Mouse (Mus musculus): ENCODE measurements around the gene Klhl8.

Klhl8 gene

DNA sequence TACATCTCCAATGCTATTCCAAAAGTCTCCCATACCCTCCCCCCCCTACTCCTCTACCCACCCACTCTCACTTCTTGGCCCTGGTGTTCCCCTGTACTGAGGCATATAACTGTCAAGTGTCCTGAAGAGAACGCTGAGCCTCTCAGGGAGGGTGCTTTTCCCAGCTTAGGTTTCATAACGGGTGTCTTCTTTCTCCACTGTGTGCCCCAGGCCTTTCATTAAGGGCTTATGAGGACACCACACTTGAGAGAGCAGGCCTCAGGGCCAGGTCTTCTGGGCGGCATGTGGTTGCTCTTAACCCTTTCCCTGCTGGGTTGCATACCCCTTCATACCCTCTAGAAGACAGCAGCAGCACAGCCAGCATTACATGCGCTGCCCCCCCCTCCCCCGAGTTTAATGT, 64.5 kb downstream of the Klhl8 start:
- no peak for DNase-seq (ENCODE audit: low spot score in 2 of 2)

DNA sequence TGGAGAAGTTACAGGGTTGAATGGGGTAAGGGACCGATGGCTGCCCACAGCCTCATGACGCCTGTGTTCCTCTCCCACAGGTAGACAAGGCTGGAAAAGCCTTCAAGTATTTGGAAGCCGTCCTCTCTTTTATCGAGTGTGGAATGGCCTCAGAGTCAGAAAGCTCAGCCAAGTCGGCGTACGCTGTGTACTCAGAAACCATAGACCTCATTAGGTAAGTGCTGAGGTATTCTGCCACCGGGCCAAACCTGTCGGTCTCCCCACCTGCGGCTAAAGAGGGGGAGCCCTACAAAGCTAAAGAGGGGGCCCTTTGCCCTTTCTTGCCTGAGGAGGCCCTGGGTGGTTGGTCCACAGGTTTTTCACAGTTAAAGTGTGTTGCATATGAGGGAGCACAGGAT, 64.9 kb downstream of the Klhl8 start:
- DNase-seq (ENCODE audit: low spot score in 2 of 2) = no peak

DNA sequence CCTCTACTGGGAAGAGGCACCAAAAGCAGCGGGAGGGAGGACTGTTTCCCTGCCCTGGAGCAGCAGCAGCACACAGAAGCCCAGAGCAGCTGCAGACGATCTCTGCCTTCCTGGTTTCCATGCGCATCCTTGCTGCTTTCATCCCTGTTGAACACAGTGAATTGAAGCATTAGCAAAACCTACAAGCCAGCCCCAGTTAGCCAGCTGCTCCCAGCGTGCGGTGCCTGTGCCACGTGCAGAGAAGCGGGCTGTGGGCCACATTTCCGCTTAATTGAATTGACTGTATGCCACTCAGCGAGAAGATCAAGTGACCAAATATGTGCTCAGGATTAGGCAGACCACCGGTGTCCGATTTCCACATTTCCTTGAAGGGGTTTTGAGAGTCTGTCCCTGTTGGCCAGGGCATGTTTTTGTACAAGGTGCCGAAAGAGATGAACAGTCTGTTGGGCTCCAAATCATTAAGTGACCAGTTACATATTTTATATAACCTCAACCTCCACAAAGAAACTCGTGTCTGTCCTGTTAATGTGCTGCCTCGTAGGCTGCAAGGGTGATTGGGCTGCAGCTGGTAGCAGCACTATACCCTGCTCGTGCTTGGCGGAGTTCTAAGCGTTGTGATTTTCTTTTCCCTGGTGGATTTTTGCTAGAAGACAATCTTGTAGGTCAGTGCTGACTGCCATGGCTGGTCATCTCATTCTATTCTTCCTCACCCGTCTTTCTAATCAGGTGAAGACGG, 65.5 kb downstream of the Klhl8 start:
- no peak for DNase-seq (ENCODE audit: low spot score in 2 of 2)

DNA sequence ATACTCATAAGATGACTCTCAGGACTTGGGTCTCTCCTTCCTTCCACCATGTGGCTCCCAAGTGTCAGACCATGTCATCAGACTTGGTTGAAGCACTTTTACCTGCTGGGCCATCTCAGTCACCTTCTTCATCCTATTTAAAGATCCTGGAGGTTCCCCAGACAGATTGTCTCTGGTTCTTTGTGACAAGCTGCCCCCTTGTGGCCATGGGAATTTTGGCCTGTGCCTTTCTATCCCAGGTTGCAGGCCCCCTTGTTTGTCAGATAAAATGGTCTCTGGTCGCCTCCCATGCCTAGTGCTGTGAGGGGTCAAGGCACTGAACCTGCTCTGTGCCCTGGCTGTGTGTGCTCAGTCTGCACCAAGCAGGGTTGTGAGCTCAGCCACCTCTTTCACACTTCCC, 67.1 kb downstream of the Klhl8 start:
- DNase-seq (ENCODE audit: low spot score in 2 of 2) = peak in 1 of 2 experiments; percentile 32

DNA sequence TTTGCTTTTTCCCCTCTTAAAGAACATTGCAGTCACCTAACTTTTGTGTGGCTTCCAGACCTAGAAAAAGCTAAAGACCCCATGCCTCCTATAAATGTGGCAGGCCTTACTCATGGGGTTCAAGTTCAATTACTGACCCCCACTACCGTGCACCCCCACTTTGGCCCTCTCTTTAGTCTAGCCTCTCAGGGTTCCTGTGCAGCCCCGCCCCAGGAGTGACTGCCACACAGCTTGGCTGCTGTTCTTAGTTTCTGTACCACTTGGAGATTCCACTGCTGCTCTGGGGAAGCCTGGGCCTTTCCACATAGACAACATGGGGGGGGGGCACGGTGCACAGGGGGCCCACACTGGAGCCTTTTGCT, 71.8 kb downstream of the Klhl8 start:
- DNase-seq (ENCODE audit: low spot score in 2 of 2) = no peak

DNA sequence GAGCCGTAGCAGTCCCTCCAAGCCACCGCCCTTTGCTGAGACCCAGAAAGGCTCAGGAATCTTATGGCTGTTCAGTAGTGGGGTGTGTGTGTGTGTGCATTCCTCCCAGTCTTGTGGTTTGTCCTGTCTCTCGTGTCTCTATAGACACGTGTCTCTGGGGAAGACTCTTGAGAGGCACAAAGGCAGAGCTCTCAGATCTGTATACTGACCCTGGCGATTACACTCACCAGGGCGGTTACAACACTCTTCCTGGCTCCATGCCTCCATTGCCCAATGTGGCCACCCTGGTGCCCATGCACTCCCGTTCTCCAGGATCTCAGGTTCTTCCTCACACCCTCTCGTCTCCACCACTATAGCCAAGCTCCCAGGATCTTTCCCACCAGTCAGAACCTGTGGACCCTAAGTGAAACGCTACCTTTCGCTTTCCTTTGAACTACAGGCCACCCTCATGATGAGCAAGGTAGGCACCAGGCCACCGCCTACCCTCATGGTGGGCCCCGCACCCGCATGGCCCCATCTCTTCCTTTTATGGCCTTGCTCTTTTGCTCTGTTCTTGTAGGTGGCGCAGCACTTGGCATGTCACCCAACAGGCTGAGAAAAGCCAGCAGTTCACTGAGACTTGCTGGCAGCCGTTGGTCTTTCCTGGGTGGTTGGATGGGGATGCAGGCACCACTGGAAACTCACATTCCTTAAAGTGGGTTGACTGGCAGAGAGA, 72.4 kb downstream of the Klhl8 start:
- DNase-seq (ENCODE audit: low spot score in 2 of 2) = no peak

DNA sequence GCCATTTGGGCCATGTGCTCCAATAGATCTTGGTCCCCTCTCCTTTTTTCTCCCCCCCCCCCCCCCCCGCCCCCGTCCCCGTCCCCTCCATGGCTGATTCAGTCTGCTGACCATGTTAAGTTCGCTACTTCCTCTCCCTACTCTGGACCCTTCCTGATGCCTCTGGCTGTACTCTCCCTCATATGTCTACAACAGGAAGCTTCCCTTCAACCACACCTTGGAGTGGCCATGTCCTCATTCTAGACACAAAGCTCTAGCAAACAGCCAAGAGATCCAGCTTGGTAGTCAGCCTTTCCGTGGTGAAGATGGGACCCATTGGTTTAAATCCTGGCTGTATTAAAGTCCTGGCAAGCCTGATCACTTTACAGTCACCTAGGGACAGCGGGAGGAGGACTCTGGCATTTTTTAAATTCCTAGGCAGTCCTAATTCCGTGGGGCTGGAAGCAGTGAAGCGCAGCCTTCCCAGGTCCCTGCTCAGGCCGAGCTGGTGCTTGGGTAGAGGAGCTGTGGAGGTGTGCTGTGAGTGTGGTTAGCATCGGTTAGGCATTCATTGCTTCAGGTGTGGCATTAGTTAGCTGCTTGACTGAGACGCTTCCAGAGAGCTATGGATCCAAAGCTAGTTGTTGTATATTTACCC, 74.8 kb downstream of the Klhl8 start:
- no peak for DNase-seq (ENCODE audit: low spot score in 2 of 2)

DNA sequence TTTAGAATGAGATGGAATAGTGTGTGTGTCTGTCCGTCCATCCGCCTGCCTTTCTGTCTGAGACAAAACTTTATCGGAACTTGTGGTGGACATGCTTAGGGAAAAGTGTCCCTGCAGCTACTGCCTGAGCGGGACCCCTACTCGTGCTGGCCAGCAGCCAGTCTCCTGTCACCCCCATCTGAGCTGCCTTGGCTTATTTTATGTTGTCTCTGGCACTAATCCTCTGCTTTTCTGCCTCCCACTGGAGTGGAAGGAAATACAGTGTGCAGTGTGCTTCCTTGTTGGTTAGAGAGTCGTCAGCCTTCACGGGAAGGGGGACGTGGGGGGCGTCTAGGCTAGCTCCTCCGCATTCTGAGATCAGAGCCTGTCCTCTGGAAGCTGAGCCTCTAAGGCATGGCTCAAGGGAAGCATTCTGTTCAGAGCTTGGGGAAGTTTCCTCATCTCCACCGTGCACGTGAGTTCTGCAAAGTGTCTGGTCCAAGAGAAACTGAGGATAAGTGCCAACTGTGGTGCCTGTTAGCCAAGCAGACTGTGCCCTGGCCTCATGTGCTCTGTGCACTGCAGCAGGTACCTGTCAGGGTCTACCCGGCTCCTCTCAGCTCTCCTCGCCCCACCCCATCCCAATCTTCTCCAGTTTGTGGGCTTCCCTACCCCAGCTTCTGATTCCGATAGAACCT, 75.5 kb downstream of the Klhl8 start:
- DNase-seq (ENCODE audit: low spot score in 2 of 2) = no peak

DNA sequence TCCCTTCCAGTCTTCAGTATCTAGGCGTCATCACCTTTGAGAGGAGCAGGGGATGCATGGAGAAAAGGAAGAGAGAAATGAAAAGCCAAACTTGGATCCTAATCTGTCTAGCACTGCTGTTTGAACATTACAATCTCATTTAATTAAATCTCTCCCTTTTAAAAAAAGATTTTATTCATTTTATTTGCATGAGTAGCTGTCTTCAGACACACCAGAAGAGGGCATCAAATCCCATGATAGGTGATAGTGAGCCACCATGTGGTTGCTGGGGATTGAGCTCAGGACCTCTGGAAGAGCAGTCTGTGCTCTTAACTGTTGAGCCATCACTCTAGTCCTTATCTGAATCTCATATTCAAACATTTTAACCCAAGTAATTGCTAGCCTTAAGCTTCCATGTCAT, 80.2 kb downstream of the Klhl8 start:
- no peak for DNase-seq (ENCODE audit: low spot score in 2 of 2)

DNA sequence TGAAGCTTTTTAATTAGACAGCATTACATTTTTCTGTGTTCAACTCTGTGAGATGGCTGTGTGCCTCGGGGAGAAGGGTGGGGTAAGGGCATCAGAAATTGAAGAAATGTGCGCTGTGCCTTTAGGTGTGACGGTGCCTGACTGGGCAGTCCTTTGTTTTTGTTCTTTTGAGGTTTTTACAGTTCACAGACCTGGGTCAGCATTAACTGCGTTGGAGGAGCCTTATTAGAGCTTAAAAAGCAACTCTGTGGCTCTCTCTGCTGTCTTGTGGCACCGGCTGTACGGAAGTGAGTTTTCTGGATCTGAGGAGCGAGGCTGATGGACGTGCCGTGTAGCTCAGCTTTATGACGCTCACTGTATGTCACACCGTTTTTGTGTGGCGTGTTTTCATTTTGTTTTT, 81.9 kb downstream of the Klhl8 start:
- no peak for DNase-seq (ENCODE audit: low spot score in 2 of 2)

DNA sequence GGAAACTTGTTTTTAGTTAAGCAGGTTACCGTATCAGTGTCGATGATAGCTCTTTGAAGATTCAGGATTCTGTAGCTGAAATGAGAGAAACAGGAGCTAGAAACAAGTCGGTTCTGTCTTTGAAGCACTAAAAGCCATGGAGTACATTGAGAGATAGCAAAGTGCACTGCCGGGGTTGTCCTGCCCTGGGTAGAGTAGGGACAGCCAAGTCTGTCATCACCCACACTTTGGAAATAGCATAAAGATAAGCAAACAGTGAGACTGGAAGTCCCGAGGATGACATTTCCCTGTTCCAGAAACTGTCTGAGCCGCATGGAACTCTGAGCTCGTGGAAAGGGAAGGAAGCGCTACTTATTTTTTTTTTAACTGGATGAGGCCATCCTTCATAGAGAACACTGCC, 82.3 kb downstream of the Klhl8 start:
- DNase-seq (ENCODE audit: low spot score in 2 of 2) = no peak

DNA sequence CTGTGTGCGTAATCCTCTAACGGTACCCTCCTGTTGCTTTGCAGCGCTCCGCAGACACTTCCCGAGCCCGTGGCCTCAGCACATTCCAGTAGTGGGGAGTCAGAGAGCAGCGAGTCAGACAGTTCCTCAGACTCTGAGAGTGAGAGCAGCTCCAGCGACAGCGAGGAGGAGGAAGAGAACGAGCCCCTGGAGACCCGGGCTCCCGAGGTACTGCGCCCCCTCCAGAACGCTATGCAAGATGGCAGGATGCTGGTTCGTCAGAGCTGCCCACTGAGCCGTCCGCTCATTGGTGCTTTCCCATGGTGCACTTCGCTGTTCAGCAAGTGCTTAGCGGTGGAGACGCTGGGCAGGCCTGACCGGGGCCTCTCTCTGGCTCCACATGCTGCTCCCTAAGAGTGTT, 82.8 kb downstream of the Klhl8 start:
- DNase-seq (ENCODE audit: low spot score in 2 of 2) = no peak

DNA sequence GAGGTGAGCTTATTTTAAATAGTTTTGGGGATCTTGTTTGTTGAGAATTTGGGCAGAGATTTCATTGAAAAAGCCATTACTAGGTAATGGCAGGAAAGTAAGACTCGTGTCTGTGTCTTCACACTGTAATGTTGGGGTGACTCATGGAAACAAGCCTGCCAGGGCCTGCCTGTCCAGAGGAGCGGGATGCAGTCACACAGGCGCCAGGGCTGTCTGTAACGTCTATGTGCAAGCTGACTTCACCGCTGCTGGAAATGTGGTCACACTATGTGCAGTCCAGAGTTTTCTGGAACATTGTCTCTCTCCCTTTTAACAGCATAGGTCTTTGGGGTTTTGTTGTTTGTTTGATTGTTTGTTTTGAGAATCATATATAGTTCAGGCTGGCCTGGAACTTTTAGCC, 88.1 kb downstream of the Klhl8 start:
- DNase-seq (ENCODE audit: low spot score in 2 of 2) = no peak

DNA sequence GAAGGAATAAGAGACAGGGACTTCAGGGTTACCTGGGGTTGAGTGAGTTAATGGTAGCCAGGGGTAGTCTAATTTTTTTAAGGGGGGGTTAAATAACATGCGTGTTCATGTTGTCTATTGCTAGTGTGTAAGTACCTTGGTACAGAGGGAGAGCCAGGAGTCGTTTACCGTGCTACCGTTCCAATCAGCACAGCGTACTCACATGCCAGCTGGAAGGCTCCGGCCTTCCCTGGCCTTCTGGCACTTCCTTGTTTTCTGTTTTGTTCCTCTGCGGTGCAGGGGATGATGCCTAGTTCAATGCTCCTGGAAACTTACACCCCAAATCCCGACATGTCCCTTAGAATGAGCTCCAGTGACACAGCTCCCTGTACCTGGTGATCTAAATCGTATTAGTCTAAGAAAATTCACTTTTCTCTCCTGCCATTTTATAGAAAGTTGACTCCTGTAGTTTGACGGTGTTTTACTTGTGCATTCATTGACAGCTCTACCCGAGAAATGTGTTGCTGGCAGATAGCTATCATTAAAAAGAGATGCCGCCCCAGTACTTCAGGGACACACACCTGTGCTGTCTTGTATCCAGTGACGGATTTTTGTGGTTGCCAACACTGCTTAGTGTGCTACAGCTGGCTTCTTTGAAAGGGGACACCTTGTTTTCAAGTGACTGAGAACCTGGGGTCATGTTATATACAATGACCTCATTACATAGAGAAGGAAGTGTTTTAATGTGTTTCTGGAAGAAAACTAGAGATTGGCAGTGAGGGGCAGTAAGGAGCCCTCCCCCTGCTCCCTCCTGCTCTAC, 89.4 kb downstream of the Klhl8 start:
- DNase-seq (ENCODE audit: low spot score in 2 of 2) = no peak

DNA sequence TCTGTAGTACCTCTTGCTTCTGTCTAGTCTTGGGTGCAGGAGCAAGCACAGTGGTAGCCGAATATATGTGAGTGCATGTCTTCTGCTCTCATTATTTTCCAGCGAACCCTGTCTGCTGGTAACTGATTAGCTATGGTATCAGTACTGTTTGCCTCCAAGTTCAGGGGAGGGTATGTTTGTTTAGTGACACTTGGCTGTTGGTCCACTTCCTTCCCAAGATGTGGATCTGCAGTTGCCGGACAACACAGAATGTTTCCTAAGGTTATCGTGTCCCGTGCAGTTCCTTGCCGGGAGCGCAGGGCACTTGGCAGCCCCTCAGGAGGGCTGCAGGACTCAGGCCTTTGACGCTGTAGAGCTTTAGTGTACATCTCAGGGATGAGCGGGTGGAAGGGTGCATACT, 90.0 kb downstream of the Klhl8 start:
- no peak for DNase-seq (ENCODE audit: low spot score in 2 of 2)

DNA sequence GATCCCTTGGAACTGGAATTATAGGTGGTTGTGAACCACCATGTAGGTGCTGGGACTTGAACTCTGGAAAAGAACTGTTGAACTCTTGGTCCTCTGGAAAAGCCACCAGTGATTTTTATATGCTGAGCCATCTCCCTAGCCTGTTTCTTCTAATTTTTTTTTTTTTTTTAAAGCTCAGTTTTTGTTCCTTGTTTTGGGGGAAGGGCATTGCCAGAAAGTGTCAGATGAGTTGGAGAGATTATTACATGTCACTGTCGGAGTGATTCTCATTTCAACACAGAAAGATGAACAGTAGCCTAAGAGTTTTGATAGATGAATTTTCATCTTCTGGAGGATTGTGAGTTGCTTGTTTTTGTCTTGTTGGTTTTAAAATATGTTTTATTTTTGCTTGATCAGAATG, 91.4 kb downstream of the Klhl8 start:
- DNase-seq (ENCODE audit: low spot score in 2 of 2) = no peak

DNA sequence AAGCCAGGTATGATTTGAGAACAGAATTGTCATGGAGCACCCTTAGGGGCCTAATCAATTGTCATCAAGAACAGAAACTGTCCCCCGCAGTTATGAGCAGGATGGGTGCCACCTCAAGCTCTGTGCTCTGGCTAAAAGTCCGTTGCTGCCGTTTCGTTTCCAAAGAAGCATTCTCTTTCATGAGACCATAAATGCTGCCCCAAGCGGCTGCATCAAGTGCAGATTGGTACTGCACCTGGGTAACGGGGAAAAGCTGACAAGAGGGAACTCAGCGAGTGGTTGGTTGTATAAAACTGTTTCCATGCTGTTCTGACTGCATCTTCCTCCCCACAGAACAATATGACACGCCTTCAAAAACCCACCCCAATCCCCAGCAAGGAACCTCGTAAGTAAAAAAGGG, 92.5 kb downstream of the Klhl8 start:
- no peak for DNase-seq (ENCODE audit: low spot score in 2 of 2)

DNA sequence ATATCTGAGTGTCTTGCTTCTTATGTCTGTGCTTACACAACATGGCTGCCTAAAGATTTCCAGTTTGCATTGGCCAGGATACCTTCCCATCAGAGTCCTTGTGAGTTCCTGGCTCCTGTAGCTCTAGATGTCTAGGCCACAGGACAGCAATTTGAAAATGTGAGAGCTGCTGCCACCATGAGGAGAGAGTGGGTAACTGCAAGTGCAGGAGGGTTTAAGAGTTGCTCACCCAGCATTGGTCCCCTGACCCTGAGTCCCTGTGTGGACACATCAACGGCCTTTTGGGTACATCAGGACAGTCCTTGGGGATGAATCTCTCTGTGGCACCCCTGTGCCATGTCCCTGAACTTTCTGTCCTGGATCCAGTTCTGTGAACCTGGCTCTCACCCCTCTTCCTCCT, 93.3 kb downstream of the Klhl8 start:
- peak; percentile 57 to 70 for DNase-seq (ENCODE audit: low spot score in 2 of 2)

DNA sequence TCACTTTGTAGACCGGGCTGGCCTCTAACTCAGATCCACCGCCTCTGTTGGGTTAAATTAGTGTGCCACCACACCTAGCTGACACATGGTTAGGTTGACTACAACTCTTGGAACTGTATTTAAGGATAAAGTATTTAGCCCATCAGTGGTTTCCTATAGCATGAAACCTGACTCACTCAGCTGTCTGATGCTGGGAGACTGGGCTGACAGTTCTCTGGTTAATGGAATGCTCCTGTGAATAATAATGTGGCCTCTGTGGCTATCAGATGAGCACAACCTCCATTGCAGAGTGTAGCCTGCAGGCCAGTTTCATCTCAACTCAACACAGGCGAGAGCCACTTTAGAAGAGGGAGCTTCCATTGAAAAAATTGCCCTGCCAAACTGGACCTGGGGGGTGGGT, 94.3 kb downstream of the Klhl8 start:
- DNase-seq (ENCODE audit: low spot score in 2 of 2) = no peak

DNA sequence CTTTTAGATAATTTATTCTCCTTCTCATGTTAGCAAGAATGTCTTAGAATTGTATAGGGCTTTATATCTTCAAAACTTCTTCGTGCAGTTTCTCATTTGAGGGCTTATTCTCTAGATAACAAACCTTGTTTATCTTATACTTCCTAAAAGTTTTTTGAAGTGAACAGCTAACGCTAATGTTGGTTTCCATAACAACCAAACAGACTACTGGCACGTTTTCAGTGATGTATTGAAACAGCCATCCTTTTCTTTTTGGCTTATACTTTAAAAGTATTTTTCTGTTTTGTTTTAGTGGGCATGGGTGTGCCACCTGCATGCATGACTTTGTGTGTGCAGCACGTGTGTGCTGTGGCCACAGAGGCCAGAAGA, 95.8 kb downstream of the Klhl8 start:
- DNase-seq (ENCODE audit: low spot score in 2 of 2) = no peak

DNA sequence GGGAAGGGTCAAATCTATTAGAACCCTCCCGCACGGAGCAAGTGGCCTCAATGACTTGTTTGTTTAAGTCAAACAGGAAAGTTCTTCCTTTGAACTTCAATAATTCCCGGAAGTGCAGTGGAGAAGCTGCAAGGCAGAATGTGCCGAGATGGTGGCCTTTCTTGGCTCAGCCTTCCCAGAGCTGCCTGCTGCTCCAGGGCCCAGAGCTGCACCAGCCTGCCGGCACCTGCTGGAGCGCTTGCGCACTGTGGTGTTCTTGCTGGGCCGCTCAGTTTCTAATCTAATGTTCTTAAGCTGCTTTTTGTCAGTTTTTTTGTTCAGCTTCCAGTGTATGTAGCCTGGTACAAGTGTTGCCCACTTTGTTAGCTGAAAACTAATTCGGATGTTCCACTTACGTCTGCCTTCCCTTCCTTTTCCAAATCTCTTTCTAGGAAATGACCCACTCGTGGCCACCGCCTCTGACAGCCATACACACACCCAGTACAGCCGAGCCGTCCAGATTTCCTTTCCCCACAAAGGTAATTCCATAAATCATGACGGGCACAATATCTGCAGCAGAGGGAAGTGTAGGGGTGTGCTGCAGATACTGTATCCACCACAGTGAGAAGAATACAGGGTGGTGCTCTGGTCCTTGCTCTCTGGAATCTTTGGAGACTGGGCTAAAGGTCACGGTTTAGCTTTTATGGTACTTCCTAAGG, 96.4 kb downstream of the Klhl8 start:
- DNase-seq (ENCODE audit: low spot score in 2 of 2) = no peak
